Mouse (Mus musculus) myocyte (in vitro differentiated cells): ENCODE data around the gene Rrp1b.

Experiments
- CEBPB ChIP-seq: IDR thresholded peaks from 2 replicates; pipeline ENCODE4 v1.6.1; 2011; ENCODE audit warnings: mild to moderate bottlenecking, moderate library complexity; ENCODE audit not compliant: poor library complexity, insufficient read depth, severe bottlenecking
- E2F4 ChIP-seq: IDR thresholded peaks from one replicate; pipeline ENCODE4 v1.6.1; 2011; ENCODE audit warnings: mild to moderate bottlenecking, control low read depth, moderate library complexity; ENCODE audit not compliant: insufficient read depth
- MAX ChIP-seq: IDR thresholded peaks from one replicate; pipeline ENCODE4 v1.6.1; 2011; ENCODE audit warnings: low read depth, mild to moderate bottlenecking, control low read depth
- MYOG ChIP-seq, 3 experiments: IDR thresholded peaks; one replicate each; pipeline ENCODE4 v1.6.1; 2011; ENCODE audit warnings: control low read depth in 2 of 3, low read depth in 2 of 3, mild to moderate bottlenecking in 2 of 3; ENCODE audit not compliant: insufficient read length in 2 of 3, control insufficient read depth in 1 of 3, insufficient read depth in 1 of 3
- POLR2A ChIP-seq: IDR thresholded peaks from one replicate; pipeline ENCODE4 v1.6.1; 2011; ENCODE audit warnings: low read depth, mild to moderate bottlenecking, control low read depth, moderate library complexity; ENCODE audit not compliant: insufficient read length
- POLR2AphosphoS2 ChIP-seq: IDR thresholded peaks from one replicate; pipeline ENCODE4 v1.6.1; 2011; ENCODE audit warnings: low read depth, control low read depth; ENCODE audit not compliant: insufficient read length
- REST ChIP-seq: IDR thresholded peaks from one replicate; pipeline ENCODE4 v1.6.1; 2011; ENCODE audit warnings: mild to moderate bottlenecking, control low read depth, moderate library complexity; ENCODE audit not compliant: insufficient read depth, insufficient read length
- TCF12 ChIP-seq: IDR thresholded peaks from one replicate; pipeline ENCODE4 v1.6.1; 2011; ENCODE audit warnings: mild to moderate bottlenecking, control low read depth; ENCODE audit not compliant: poor library complexity, insufficient read depth, severe bottlenecking
- USF1 ChIP-seq: IDR thresholded peaks from one replicate; pipeline ENCODE4 v1.6.1; 2011; ENCODE audit warnings: low read depth, mild to moderate bottlenecking, control low read depth, moderate library complexity

GRCm38 (mm10) chr17:32003251-32003650 lies 32.6 kb upstream of the Rrp1b start:
- TF ChIP-seq POLR2A, result no peak
- TF ChIP-seq CEBPB, result no peak
- no peak for TF ChIP-seq TCF12
- TF ChIP-seq MYOG (IDR thresholded peaks at IDR 0.05; ENCODE audit: control insufficient read depth in 1 of 3, insufficient read depth in 1 of 3, insufficient read length in 2 of 3, low read depth in 2 of 3), result no peak
- TF ChIP-seq MAX, result no peak
- TF ChIP-seq E2F4, result no peak
- no peak for TF ChIP-seq USF1
- no peak for TF ChIP-seq POLR2AphosphoS2
- TF ChIP-seq REST, result no peak
